Mouse (Mus musculus): ENCODE measurements at regions not wholly inside any gene's neighbourhood (a gene's known extent, or its start where the extent isn't known, plus 50 kb on each side); places are given as distances from the start of the nearest gene placed in this dataset.

GRCm38 (mm10) chr10:96863230-96863629 lies 246.4 kb downstream of the Btg1 start:
- no peak for DNase-seq

- DNase-seq: no peak
Measured at GRCm38 (mm10) chr10:96866468-96866867, 249.7 kb downstream of the Btg1 start.

- no peak for DNase-seq
Measured at GRCm38 (mm10) chr10:96871559-96872160, 254.9 kb downstream of the Btg1 start.

- DNase-seq: no peak
Measured at GRCm38 (mm10) chr10:96874646-96875045, 257.8 kb downstream of the Btg1 start.

GRCm38 (mm10) chr10:96875676-96876075 lies 258.9 kb downstream of the Btg1 start:
- no peak for DNase-seq

GRCm38 (mm10) chr10:96879425-96879824 lies 262.6 kb downstream of the Btg1 start:
- no peak for DNase-seq

GRCm38 (mm10) chr10:96880771-96881170 lies 264.0 kb downstream of the Btg1 start:
- DNase-seq: no peak

- no peak for DNase-seq
Measured at GRCm38 (mm10) chr10:96881212-96881611, 264.4 kb downstream of the Btg1 start.

GRCm38 (mm10) chr10:96881660-96882059 lies 264.9 kb downstream of the Btg1 start:
- no peak for DNase-seq

- no peak for DNase-seq
Measured at GRCm38 (mm10) chr10:96901150-96901549, 284.3 kb downstream of the Btg1 start.

GRCm38 (mm10) chr10:96905098-96905809 lies 288.4 kb downstream of the Btg1 start:
- DNase-seq: no peak

GRCm38 (mm10) chr10:96909661-96910315 lies 293.0 kb downstream of the Btg1 start:
- no peak for DNase-seq

- no peak for DNase-seq
Measured at GRCm38 (mm10) chr10:96921181-96921580, 304.4 kb downstream of the Btg1 start.

- DNase-seq: no peak
Measured at GRCm38 (mm10) chr10:96924266-96924672, 307.5 kb downstream of the Btg1 start.

- no peak for DNase-seq
Measured at GRCm38 (mm10) chr10:96924722-96925121, 307.9 kb downstream of the Btg1 start.

GRCm38 (mm10) chr10:96925771-96926170 lies 309.0 kb downstream of the Btg1 start:
- no peak for DNase-seq

GRCm38 (mm10) chr10:96934661-96935060 lies 317.9 kb downstream of the Btg1 start:
- DNase-seq: peak; percentile 48

- DNase-seq: no peak
Measured at GRCm38 (mm10) chr10:96940887-96941518, 324.2 kb downstream of the Btg1 start.

GRCm38 (mm10) chr10:96944229-96944628 lies 327.4 kb downstream of the Btg1 start:
- DNase-seq: no peak

GRCm38 (mm10) chr10:96947971-96948370 lies 331.2 kb downstream of the Btg1 start:
- DNase-seq: no peak

- DNase-seq: no peak
Measured at GRCm38 (mm10) chr10:96948871-96949270, 332.1 kb downstream of the Btg1 start.

GRCm38 (mm10) chr10:96955036-96955775 lies 338.4 kb downstream of the Btg1 start:
- DNase-seq: no peak
